Mouse (Mus musculus): Measurements from ENCODE around the gene Ccnyl1. TPM values are rescaled to one million over a fixed set of nuclear protein-coding genes. Genes with fewer than 3 reads are reported as not detected.

Ccnyl1 gene
- 24.5 TPM for polyA plus RNA-seq (2017; shearing (Covaris generic))

DNA sequence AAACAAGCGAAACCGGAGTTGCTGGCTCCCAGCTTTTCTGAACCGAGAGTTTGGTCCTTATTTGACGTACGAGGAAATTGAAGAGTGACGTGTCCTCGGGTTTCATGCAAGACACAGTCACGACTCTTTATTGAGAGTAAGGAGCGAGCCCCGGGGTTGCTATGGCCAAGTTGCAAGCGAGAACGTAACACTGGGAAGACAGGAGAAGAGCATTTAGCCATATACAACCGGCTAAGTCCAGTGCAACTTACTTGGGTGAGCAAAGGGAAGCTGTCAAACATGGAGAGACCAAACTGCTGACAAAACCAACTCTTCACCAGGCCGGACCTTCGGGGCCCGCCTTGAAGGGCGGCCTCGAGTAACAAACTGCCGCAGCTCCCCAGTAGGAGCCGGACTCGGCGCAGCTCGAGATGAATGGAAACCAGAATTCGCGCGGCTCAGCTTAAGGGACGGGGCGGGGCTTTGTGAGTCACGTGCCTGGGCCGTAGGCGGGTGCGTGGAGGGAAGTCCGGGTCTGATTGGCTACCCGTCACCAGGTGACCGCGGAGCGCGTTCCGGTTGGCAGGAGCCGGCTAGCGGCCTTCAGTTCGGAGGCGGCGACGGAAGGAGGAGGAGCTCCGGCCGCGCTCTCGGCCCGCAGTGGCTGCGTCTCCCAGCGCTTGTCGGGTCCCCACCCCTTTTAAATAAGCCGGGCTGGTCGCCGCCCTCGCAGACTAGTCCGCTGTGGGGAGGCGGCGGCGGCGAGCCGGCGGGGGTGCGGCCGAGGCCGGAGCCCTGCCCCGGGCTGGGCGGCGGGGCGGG is at the start of gene Ccnyl1:
Ccnyl1 (plus strand) TSS at position 243 of the 801 bp plus-strand sequence.

DNA sequence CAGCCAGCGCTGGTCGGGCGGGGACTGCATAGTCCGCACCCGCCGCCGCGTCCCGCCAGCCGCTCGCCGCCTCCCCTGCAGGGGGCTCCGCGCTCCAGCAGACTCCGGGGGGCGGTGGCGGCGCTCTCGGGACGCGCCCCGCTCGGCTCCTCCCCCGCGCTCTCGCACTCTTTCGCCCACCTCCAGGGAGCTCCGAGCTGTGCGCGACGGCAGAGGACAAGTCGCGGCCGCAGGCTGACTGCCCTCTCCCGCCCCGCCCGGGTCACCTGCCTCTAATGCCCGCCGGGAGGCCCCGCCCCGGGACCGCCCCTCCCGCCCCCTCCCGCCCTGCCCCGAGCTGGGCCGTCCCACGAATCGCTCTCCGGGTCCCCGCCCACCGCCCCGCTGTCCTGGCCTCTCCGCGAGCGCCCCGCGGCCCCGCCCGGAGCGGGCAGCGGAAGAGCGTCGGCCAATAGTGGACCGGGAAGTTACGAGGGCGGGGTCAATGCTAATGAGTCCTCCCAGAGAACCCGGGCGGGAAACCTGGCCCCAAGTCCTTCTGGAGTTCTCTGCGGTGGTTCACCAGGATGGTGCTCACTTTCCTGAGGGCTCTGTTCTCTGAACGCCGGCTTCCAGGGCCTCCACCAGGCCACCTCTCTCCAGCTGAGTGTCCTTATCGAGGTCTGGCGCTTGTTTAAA is 47.4 kb downstream of the Ccnyl1 start, which contains the start of gene Fzd5:
Fzd5 (minus strand) TSS at position 250 of the 678 bp plus-strand sequence.

Other genes starting within 250 kb of the Ccnyl1 start
- 67.7 TPM for gene Creb1, start 157.8 kb upstream of the Ccnyl1 start, polyA plus RNA-seq (2017; shearing (Covaris generic))
- 7.2 TPM for gene Mettl21a, start 73.2 kb upstream of the Ccnyl1 start, polyA plus RNA-seq (2017; shearing (Covaris generic))
- 2.6 TPM for gene Fzd5, start 47.3 kb downstream of the Ccnyl1 start, polyA plus RNA-seq (2017; shearing (Covaris generic))